Mouse (Mus musculus) cerebellum, postnatal 14 days (tissue): ENCODE data around the gene Intu.

Source experiments
- DNase-seq, 2 experiments: peaks; one replicate each; pipeline ENCODE4 v3.0.0; 2021; ENCODE audit warnings: mixed read lengths in 2 of 2

Intu gene

DNA sequence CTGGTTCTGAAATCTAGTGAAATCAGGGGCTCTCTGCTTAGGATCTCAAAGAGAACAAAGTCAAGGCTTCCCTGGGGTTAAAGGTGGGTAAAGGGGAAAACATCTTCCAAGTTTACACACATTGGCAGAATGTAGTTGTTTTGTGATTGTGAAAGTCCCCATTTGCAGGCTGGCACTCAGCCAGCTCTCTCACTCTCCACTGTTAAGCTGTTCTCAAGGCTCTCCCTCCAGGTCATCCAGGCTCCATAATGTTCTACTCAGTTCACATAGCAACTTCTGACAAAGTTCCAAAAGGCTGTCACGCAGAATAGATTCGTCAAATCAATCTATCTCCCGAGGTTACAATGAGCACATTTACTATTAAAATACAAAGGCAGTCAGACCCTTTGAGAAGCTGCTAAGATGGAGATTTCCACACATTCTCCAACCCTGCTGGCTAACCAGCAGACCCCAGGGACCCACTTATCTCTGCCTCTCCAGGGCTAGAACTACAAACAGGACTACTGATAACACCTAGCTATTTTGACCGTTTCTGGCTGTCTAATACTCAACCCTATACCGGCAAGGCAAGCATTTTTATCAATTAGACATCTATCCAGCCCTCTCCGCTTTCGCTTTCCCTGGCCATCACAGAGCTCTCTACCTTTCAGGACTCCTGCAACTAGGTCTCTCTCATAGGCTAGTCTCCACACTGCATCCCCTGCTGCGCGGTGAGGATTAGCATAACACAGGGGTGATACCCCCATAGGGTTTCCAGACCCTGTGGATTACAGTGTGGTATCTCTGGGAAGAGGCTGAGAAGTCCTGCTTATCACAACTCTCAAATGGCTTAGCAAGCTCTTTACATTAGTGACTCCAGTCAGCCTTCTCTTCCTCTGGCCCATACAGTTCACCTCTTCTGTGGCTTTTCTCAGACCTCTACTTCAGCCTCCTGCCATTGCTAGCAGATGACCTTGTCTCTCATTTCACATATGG, 2.8 kb upstream of the Intu start:
- no peak for DNase-seq

DNA sequence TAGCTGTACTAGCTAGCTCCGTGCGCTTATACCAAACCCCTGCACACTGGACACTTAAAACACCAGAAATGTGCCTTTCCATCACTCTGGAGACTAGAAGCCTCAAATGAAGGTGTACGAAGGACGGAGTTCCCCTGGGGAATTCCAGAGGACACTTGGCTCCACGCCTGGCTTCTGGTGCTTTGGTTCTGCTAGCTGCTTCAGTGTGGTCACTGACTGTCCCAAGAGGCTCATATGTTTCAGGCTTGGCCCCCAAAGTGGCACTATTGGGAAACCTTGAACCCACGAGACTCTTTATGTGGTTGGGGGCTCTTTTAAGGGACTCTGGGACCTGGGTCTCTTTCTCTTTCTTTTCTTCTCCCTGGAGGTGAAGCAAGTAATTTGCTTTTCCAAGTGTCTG, 2.1 kb upstream of the Intu start:
- no peak for DNase-seq

DNA sequence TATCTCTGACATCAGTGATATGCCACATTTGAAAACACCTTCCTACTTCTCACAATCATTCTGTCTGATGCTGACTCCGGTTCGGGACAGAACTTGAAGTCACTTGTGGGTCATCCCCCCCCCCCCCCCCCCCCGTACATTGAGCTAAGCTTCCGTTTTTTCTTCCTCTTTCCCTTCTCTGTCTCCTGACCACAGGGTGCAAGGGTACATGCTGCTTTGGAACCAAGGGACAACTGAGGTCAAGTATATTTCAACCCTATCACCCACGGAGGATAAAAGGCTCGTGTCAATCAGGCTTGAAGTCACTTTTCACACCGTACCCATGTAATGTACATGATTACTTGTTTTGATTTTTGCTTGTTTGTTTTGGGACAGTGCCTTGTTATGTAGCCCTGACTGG, 241 bp upstream of the Intu start:
- no peak for DNase-seq

DNA sequence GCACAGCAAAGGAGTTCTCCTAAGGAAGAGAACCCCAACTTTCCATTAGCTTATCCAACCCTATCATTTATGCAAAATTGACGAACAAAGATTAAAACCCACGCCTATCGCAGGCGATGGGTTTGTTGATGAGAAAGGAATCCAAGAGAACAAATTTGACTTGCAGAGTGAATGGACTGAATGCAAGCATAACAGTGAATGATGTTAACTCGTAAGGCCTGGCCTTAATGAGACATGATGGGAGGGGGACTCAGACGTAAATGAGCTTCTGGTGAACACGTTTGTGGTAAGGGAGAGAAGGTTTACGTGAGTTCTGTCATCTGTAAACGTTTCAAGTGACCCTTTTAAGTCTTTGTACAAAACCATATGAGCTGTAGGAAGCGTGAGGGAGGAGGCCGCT, 1.2 kb downstream of the Intu start:
- DNase-seq, result no peak

DNA sequence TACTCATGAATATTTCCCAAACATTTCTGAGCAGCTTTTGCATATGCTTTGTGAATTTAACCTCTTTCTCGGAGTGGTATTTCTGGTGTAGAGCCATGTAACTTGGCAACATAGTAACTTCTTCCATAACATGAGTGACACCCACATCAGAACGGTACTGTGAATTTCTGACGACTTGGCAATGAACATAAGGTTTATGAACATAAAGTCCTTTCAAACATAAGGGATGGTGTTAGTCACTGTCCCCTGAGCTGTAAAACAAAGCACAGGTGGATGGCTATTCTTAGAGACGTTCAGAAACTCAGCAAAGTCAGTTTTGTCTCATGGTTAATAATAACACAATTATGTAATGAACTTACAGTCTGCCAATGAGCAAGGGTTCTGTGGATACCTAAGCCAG, 3.1 kb downstream of the Intu start:
- DNase-seq, result no peak

DNA sequence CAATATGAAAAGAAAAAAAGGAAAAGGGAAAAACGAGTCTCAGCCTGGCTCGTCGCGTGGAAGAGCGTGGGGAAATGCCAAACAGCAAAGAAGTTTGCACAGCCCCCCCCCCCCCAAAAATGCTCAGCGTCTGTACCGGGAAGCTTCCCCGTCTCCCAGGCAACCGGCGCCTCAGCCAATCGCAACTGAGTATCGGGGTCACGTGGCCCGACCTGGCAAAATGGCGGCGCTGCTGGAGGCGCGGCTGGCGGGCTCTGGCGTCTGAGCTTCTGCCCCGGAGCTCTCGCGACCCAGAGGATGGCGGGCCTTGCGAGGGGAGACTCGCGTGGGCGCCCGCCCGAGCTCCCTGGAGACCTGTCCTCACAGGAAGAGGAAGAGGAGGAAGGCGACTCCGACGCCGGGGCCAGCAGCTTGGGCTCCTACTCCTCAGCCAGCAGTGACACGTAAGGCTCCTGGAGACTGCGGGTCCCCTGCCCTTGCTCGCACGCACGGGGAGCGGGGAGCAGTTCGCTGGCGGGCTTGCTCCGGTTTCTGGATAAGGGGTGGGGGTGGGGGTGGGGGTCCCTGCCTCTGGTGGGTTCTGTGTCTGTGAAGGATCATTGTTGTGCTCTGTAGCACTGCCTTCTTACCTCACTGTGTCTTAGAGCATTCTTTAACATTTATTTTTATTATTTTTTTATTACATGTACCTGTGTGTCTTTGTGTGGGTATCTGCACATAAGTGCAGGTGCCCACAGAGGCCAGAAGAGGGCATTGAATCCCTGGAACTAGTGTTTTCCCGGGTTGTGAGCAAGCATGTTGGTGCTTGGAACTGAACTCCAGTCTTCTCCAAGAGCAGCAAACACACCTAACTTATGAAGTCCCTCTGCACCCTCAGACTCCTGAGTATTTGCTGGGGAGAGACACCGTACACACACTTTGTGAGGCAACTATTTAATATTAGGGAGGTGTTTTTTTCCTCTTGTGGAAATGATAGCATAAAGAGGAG, 9.8 kb downstream of the Intu start:
- DNase-seq, result peak; percentile 94 to 96

DNA sequence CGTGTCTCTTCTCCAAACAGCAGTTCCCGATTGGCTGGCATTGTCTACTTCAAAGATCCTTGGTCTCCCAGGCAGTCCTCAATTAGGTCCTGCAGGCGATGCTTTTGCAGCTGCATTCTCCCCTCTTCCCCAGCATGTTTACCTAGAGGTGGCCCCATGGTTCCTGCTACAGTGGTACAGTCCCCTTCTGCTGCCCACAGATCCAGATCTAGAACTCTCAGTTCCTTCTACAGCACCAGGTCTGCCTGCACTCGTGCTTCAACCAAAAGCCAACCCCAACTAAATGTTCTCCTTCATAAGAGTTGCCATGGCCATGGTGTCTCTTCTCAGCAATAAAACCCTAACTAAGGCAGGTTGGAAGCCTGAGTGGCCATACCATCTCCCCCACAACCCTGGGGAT, 15.5 kb downstream of the Intu start:
- no peak for DNase-seq

DNA sequence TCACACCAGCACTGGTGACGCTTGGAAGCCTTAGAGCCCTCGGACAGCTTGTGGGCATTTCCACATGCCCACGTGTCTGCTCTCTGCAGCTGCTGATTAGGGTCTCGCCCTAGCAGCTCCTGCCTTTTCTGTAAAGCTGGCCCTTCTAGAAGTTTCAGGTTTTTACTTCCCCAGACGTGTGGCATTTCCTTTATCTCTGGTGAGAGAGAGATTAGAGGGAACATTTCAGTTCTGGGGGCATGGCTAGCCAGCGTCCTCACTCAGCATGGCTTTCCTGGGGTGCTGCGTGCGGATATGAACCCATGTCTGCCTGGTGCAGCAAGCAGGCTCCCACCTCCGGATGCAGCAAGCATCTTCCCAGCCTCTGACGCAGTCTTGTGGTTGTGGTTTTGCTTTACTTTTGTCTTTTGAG, 121.9 kb downstream of the Intu start:
- no peak for DNase-seq

DNA sequence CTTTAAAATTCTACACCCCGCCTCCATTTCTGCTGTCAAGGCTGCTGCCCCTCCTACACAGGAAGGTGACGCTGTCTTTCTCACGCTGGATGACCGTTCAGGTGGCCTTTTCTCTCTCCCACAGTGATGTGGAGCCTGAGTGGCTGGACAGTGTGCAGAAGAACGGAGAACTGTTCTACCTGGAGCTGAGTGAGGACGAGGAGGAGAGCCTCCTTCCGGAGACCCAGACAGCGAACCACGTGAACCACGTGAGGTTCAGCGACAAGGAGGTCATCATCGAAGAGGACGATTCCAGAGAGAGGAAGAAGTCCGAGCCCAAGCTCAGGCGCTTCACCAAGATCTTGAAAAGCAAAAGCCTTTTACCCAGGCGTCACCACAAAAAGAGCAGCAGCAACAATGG, 122.5 kb downstream of the Intu start:
- no peak for DNase-seq

DNA sequence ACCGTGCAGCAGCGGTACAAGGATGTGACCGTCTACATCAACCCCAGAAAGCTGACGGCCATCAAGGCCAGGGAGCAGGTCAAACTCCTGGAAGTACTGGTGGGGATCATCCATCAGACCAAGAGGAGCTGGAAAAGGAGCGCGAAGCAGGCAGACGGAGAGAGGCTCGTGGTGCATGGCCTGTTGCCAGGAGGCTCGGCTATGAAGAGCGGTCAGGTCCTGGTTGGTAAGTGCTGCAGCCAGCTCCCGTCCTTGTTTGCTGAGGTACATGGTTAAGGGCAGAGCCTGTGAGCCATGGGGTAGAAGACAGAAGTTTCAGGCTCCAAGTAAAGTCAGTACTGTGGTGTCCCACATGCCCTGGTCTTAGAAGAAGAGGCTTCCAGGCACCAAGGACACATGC, 122.9 kb downstream of the Intu start:
- DNase-seq, result peak; percentile 63 to 77

DNA sequence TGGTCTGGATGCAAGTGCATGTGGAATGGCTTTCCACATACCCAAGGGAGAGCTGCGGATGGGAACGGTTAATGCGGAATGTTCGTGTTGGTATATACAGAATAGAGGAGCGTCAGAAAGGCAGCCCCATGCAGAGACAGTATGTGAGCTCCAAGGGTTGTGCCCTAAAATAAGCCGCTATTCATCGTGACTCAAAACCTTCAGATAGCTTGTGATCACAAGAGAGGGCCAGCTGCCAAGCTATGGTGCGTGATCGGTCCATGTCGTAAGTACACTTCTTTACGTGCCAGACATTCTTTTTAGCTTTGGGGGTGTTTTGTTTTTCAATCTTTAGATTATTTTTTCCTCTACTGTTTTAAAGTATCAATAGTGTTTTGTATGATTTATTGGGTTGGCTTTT, 124.5 kb downstream of the Intu start:
- DNase-seq, result no peak

DNA sequence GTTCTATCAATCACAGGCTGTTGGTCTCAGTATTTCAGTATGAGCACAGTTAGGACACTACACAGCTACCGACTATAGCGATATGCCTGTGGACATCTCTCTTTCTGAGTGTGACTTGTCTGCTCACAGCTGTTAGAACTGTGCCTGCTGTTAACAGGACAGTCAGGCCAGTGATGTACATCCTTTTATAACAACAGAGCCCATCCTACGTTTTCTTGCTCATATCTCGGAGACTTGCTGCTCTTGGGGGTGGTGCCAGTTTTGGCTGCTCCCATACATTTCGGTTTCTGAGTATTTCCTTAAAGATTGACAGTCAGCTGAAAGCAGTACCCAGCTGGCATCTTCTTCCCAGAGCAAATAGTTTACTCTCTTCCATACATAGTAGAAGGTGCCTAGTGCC, 125.3 kb downstream of the Intu start:
- no peak for DNase-seq

DNA sequence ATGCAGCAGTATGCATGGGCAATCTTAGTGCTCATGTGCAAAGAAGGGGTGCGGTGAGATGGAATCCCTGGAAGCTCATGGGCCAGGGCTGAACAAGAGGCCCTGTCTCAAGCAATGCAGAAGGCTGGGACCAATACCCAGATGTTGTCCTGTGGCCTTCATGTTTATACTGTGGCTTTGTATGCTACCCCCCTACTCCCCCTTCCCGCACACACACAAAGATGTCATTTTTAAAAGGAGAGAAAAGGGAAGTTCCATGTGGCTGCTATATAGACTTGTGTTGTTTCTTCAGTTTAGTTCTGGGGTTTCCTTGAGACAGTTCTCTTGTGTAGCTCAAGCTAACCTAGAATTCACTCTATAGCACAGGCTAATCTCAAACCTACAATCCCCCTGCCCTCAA, 129.1 kb downstream of the Intu start:
- no peak for DNase-seq

DNA sequence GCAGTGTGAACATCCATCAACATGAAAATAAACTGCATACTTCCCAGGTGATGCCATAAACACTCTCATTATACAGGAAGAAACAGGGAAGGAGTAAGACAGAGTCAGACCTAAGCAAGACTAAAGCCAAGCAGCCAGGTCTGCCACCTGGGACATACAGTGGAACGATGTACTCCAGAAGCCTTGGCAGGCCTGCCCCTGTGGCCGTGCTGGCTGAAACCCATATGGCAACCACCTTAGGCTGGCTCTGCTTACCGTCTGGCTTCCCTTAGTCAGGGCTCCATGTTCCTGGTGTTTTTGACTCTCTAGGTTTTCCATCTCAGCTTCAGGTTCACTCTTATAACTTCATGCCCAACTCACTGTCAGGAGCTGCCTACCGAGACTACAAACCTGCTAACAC, 135.0 kb downstream of the Intu start:
- DNase-seq, result peak; percentile 78 to 83

DNA sequence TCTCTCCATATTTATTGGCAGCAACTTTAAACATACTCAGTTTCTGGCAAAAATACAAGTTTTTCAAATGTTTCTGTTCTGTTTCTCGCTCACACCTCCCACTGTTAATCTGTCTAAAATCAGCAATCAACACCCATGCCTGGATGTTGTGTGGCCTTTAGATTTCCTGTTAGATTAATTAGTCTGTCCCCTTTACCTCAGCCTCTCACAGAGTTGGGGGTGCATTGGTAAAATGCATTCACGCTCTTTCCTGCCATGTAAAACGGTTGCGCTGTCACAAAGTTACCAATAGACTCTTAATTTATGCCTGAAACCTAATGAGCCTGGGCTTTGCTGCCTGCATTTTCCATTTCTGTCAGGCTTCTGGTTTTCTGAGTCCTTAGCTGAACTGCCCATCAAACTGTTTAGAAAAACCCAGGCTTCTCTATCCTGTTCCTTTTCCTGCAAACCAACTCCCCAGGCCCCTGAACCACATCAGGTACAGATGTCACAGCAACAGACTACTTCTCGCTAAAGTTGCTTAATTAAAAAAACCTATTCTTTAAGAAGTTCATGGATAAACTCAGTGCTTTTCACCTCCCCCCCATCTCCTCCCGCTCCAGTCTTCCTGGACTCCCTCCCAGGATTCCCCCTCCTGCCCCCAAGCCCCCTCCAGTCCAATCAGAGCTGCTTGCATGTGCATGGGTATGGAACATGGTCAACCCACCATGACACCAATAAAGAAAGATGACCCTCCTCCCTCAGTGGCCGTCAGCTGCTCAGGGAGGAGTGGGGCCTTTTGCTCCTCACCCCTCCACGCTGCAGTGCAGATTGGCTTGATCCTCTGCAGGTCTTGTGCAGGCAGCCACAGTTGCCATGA, 136.0 kb downstream of the Intu start:
- no peak for DNase-seq

DNA sequence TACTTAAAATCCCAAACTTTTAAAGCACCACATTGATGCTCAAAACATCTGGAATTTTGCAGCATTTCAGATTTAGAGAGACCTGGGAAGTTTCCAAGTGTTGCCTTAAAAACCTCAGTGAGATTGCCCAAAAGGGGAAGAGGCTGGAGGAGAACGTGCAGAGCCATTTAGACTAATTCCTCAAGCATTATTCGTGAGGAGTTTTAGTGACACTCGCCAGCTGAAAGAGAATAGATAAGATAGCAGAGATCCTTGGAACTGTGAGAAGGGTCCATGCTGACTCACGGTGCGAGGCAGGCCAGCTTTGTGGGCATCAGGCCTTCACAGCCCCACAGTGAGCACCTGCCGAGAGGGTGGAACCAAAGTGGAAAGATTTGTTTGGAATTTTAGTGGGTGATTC, 137.8 kb downstream of the Intu start:
- no peak for DNase-seq

DNA sequence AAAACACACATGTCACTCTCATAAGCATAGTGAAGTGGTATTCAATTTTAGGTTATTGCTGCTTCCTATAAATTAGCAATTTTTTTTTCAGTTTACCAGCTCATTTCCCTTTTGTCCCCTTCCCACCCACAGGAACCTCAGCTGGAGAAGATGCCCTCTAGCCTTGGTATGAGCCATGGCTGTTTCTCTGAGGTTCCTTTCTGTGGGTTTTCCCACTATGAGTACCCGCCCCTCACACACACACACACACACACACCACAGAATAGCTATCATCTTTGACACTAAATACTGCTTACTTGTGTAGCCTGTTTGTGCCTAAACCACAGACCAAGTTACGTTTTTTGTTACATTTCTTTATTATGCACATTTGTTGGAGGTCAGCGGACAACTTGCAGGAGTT, 138.3 kb downstream of the Intu start:
- no peak for DNase-seq

DNA sequence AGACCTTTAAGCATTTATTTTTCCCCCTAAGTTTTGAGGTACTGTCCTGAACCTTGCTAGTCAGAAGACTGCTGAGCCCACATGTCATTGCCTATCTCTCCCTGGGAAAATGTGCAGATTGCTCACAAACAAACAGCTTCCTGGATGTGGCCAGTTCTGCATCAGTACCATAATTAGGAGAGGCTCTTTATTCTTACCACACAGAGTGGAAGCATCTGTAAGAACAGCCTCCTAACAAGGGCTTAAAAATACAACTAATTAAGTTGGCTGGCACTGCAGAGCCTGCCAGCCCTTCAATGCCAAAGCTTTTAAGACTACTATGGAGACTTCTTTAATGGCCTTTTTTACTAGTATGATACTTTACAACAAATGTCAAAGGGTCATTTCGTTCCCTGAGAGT, 142.4 kb downstream of the Intu start:
- no peak for DNase-seq

DNA sequence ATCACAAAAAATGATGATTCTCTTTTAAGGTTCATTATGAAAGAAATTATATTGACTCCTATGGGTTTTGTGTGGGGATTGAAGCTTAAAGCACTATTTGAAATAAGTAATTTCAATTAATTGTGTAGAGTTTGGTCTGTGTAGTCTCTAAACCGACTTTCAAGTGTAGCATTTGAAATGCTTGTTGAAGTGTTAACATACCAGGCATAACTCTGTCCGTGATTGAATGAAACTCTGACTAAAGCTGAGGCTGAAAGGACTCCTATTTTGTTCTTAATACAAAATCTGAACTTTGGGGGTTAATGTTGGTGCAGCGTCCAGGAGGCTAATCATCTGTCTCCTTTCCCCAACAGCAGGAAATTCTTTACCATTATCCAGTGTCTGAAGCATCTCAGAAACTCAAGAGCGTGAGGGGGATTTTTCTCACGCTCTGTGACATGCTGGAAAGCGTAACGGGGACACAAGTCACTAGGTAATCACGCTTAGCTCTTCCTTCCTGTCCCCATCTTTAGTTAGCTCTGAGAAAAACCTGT, 143.9 kb downstream of the Intu start:
- DNase-seq, result no peak

DNA sequence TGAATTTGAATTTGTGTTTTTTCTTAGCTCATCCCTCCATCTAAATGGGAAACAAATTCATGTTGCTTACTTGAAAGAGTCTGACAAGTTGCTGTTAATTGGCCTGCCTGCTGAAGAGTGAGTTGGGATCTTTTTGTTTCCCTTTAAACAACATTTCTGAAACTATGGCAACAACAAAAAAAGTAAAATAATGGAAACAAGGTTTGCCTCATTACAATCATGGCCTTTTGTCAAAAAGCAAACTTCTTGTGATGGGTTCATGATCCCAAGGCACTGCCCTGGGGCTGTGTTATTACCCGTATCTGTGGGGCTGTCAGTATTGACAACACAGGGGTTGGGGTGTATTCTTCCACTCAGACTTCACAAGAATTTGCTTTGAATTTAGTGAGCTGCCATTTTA, 147.8 kb downstream of the Intu start:
- DNase-seq, result no peak

DNA sequence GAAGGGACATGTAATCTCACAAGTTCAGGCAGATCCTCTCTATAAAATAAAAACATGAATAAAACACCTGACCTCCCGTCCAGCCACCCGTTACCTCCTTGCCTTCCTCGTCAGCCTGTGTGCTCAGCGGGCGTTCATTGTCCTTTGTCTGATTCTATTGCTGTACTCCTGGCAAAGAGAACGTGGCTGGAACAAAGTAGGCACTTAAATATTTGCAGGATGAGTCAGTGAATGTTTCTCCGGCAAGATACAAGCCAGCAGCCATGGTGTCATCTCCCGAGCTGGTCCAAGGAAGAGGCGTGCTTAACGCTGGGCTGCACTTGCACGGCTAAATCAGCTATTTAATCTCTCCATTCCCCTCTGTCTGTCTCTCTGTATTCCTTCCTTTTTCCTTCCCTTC, 151.3 kb downstream of the Intu start:
- no peak for DNase-seq

DNA sequence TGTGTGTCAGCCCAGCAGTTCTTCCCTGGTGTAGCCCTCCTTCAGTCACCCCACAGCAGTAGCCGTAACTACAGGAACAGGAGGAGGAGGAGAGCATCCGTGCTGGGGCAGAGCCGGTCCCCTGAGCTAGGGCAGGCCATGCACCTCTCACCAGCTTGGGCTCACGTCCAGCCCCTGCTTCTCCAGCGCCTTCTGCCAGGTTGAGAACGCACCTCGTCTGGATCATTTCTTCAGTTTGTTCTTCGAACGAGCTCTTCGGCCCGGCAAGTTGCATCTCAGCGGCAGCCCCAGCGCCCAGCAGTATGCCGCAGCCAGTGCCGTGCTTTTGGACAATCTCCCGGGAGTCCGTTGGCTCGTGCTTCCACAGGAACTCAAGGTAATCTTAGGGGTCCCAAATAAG, 152.1 kb downstream of the Intu start:
- peak; percentile 42 to 59 for DNase-seq
